Comparison of ENCODE assay signal across 18 mouse cellular contexts in the genomic region with DNA sequence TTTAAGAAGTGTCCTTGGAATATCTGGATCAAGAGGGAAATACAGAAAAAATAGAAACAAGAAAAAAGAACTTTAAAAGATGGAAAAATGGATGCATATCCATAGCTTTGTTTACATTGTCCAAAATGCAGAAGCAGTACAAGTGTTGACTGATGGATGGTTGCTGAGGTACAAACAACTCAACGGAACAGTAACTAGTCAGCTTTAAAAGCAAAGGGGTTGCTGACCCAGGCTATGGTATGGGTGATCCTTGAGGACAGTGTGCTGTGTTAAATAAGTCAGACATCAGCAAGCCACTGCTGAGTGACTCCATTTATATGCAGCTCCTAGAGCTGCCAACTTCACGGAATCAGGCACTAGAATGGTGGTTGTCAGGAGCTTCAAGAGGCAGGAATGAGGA.
DNase-seq lines count a peak whose midpoint lies in the region; ATAC-seq and TF ChIP-seq lines count a peak whose summit lies in the region.
"Had no signal": no experiment of that assay in that cellular context is flagged by ENCODE, and none has a peak within 500 bp of the region (broad histone marks: within the 10 kb centered on the region; RNA-seq: fewer than 3 reads in every experiment).

No protein-coding gene starts in this region.

- no peak for TF ChIP-seq CTCF in lung, embryonic 14.5 days (IDR thresholded peaks at IDR 0.05; ENCODE audit: low read depth)
- no peak for TF ChIP-seq CTCF in lung, adult 2 months (IDR thresholded peaks at IDR 0.05; ENCODE audit: insufficient read depth, low read length)

- peak; percentile 63; the same call in 1 of the 2 replicates for ATAC-seq in lung, embryonic 14.5 days (ENCODE audit: insufficient read depth)
- ATAC-seq: activated CD4-positive, CD25-positive, alpha-beta regulatory T cell, adult 4 months; CD4-positive, CD25-positive, alpha-beta regulatory T cell, adult 4 months; Patski had no signal

- H3K36me3 ChIP-seq in lung, embryonic 14.5 days (ENCODE audit: insufficient read depth), result no peaks in the 10 kb centered on the region
- H3K36me3 ChIP-seq: G1E had no signal

- peaks cover 5% of the 10 kb centered on the region; the same call in 1 of the 2 replicates for H3K4me1 ChIP-seq in lung, embryonic 14.5 days (ENCODE audit: insufficient read depth)
- no peaks in the 10 kb centered on the region for H3K4me1 ChIP-seq in lung, adult 2 months (ENCODE audit: control insufficient read depth, insufficient read depth, low read length)

- no peak overlapping the region for H3K4me3 ChIP-seq in lung, embryonic 14.5 days (ENCODE audit: low read depth, low read length)
- H3K4me3 ChIP-seq in lung, adult 2 months (replicated peaks; ENCODE audit: extremely low read depth, low read depth, low read length), result no peak overlapping the region

- no peak overlapping the region for H3K4me2 ChIP-seq in lung, embryonic 14.5 days

- DNase-seq in lung, embryonic 14.5 days, result peak; percentile 54
- no peak for DNase-seq in lung, adult 2 months
- DNase-seq: adrenal gland, adult 2 months; adrenal gland, adult 8-10 months; adrenal gland, postnatal 10 days; adrenal gland, postnatal 14 days; adrenal gland, postnatal 25 days; adrenal gland, postnatal 36 days; B cell, adult 2 months; cerebellum, adult 11 months; cerebellum, adult 11-12 months; cerebellum, adult 18-20 months; cerebellum, adult 2 months had no signal

- no peak for TF ChIP-seq POLR2A in lung, adult 2 months (IDR thresholded peaks at IDR 0.05; ENCODE audit: borderline replicate concordance, extremely low read depth, low read depth, low read length)

- no peaks in the 10 kb centered on the region for H3K9me3 ChIP-seq in lung, embryonic 14.5 days (ENCODE audit: low read depth, low read length)
- H3K9me3 ChIP-seq: G1E had no signal

- 34% methylated on average over 2 of the region's 2 CpGs for WGBS in lung, embryonic 14.5 days
- 61% methylated on average over 2 of the region's 2 CpGs for WGBS in lung, adult 2 months

- H3K27me3 ChIP-seq in lung, embryonic 14.5 days (ENCODE audit: insufficient read depth, low read length), result no peaks in the 10 kb centered on the region
- H3K27me3 ChIP-seq: CH12.LX, Patski had no signal

- H3K9ac ChIP-seq in lung, embryonic 14.5 days, result no peak overlapping the region

- H3K27ac ChIP-seq in lung, embryonic 14.5 days (ENCODE audit: low read depth), result no peak overlapping the region
